Mouse (Mus musculus) MEL (cell line): Measurements from ENCODE around the gene Kcnj6.

Source experiments
- CTCF ChIP-seq, 3 experiments: IDR thresholded peaks in 2 of 3; conservative IDR thresholded peaks in 1 of 3; 2 replicates each; pipeline ENCODE4 v1.5.1; 2011 to 2012; ENCODE audit warnings: low read length in 3 of 3, low read depth in 2 of 3, mild to moderate bottlenecking in 2 of 3, improper control_type of control experiment in 1 of 3, inconsistent platforms in 1 of 3, mixed read lengths in 1 of 3, moderate library complexity in 1 of 3; ENCODE audit not compliant: control insufficient read depth in 1 of 3, insufficient read depth in 1 of 3, poor library complexity in 1 of 3, severe bottlenecking in 1 of 3
- GATA1 ChIP-seq: IDR thresholded peaks from 2 replicates; pipeline ENCODE4 v1.6.1; 2011; ENCODE audit warnings: low read depth, low read length, improper control_type of control experiment
- POLR2A ChIP-seq, 2 experiments: IDR thresholded peaks; 2 replicates each; pipeline ENCODE4 v1.6.1; 2011 to 2012; ENCODE audit warnings: low read length in 2 of 2, mild to moderate bottlenecking in 2 of 2, control low read depth in 1 of 2, improper control_type of control experiment in 1 of 2, low read depth in 1 of 2, moderate library complexity in 1 of 2; ENCODE audit not compliant: control insufficient read depth in 1 of 2, insufficient read depth in 1 of 2, poor library complexity in 1 of 2

GRCm38 (mm10) chr16:94783696-94784095 lies 213.8 kb downstream of the Kcnj6 start:
- TF ChIP-seq POLR2A (IDR thresholded peaks at IDR 0.05; ENCODE audit: control insufficient read depth in 1 of 2, insufficient read depth in 1 of 2, low read depth in 1 of 2, low read length in 2 of 2, poor library complexity in 1 of 2), result no peak
- no peak for TF ChIP-seq GATA1
- peak; percentile 36 to 45 (median 44) for TF ChIP-seq CTCF (IDR thresholded peaks at IDR 0.05 in 2 of 3, conservative IDR thresholded peaks at IDR 0.05 in 1 of 3; ENCODE audit: control insufficient read depth in 1 of 3, insufficient read depth in 1 of 3, low read depth in 2 of 3, low read length in 3 of 3, poor library complexity in 1 of 3, severe bottlenecking in 1 of 3)
